Mouse (Mus musculus): ENCODE results near the gene Rap1b.
A peak's percentile ranks its signal among the peaks of the same experiment; 100 is the strongest.
"Not testable (repeated sequence)": the region's sequence is repeated elsewhere in the genome, so short reads cannot be mapped to it uniquely, and the experiment has no call there.

Rap1b gene

GRCm38 (mm10) chr10:117845597-117846259 lies at the start of gene Rap1b:
Gene Rap1b, minus strand, starts transcription at chr10:117846035.
- peak; percentile 90 for DNase-seq (ENCODE audit: extremely low read depth, insufficient read length, low spot score)

- no peak for DNase-seq (ENCODE audit: extremely low read depth, insufficient read length, low spot score)
Measured at GRCm38 (mm10) chr10:117895186-117895585, 49.4 kb upstream of the Rap1b start.

GRCm38 (mm10) chr10:117894114-117895035 lies 48.5 kb upstream of the Rap1b start:
- DNase-seq (ENCODE audit: extremely low read depth, insufficient read length, low spot score) = no peak

DNA sequence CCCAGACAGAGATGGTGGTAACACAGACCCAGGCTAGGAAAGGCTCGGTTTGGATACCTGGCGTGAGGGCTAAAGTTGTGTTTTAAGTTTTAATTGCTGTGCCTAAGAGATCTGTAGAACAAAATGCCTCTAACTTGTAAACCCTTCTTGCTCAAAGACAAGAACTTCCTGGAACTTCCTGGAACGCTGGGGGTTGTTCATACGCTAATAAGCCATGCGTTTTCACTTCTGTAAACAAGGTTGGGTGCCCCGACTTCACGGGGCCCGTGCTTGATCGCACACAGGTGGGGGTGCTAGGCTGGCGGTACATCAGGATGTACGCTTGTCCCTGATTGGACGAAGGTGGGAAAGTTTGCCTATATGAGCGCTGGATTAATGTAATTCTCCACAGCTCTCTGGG lies 47.3 kb upstream of the Rap1b start:
- DNase-seq (ENCODE audit: extremely low read depth, insufficient read length, low spot score) = not testable (repeated sequence)

DNA sequence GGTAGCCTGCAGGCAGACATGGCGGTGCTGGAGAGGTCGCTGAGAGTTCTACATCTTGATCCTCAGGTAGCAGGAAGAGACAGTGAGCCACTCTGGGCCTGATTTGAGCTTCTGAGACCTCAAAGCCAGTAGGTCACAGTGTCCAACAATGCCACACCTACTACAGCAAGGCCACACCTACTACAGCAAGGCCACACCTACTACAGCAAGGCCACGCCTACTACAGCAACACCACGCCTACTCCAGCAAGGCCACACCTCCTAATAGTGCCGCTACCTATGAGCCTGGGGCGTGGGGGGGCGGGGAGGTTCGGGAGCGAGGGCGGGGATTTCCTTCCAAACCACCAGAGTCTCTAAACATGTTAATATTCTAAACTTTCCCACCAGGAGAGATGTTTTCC lies 45.5 kb upstream of the Rap1b start:
- no peak for DNase-seq (ENCODE audit: extremely low read depth, insufficient read length, low spot score)

GRCm38 (mm10) chr10:117888822-117889221 lies 43.0 kb upstream of the Rap1b start:
- no peak for DNase-seq (ENCODE audit: extremely low read depth, insufficient read length, low spot score)

DNA sequence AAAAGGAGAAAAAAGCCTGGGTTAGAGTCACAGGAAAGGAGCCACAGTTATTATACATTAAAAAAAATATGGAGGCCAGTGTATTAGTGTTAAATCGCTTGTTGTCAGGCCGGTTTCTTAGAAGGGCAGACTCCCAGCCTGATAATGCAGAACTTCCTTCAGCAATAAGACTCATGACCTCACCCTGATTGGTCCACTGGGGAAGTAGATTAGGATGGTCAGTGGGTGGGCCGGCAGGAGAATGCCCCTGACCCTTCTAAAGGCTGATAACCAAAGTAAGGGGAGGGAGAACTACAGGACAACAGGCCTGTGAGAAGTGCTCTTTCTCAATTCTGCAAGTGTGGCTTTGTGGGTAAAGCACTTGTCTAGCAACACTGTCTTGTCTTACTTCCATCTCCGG lies 39.5 kb upstream of the Rap1b start:
- no peak for DNase-seq (ENCODE audit: extremely low read depth, insufficient read length, low spot score)

- no peak for DNase-seq (ENCODE audit: extremely low read depth, insufficient read length, low spot score)
Measured at GRCm38 (mm10) chr10:117884760-117885159, 38.9 kb upstream of the Rap1b start.

GRCm38 (mm10) chr10:117883438-117883837 lies 37.6 kb upstream of the Rap1b start:
- no peak for DNase-seq (ENCODE audit: extremely low read depth, insufficient read length, low spot score)

DNA sequence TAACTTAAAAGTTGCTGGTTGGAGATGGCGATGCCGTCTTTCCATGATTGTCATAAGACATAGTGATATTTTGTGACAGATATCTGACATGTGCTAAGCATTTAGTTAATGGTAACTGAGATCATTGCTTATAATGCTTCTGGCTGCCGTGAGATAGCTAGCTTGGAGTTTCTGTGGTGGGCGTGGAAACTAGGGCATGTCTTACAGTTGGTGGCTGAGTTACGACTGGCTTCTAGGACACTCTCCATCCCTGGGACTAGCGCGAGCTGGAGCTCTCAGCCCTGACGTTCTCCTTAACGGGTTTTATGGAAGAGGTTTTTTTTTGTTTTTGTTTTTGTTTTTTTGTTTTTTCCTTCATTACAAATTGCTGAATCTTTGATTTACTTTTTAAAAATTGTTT lies 32.8 kb upstream of the Rap1b start:
- no peak for DNase-seq (ENCODE audit: extremely low read depth, insufficient read length, low spot score)

- no peak for DNase-seq (ENCODE audit: extremely low read depth, insufficient read length, low spot score)
Measured at GRCm38 (mm10) chr10:117876801-117877200, 31.0 kb upstream of the Rap1b start.

GRCm38 (mm10) chr10:117876400-117876799 lies 30.6 kb upstream of the Rap1b start:
- no peak for DNase-seq (ENCODE audit: extremely low read depth, insufficient read length, low spot score)

- DNase-seq (ENCODE audit: extremely low read depth, insufficient read length, low spot score) = no peak
Measured at GRCm38 (mm10) chr10:117874936-117875335, 29.1 kb upstream of the Rap1b start.

GRCm38 (mm10) chr10:117873952-117874351 lies 28.1 kb upstream of the Rap1b start:
- DNase-seq (ENCODE audit: extremely low read depth, insufficient read length, low spot score) = no peak

- no peak for DNase-seq (ENCODE audit: extremely low read depth, insufficient read length, low spot score)
Measured at GRCm38 (mm10) chr10:117872468-117872867, 26.6 kb upstream of the Rap1b start.

DNA sequence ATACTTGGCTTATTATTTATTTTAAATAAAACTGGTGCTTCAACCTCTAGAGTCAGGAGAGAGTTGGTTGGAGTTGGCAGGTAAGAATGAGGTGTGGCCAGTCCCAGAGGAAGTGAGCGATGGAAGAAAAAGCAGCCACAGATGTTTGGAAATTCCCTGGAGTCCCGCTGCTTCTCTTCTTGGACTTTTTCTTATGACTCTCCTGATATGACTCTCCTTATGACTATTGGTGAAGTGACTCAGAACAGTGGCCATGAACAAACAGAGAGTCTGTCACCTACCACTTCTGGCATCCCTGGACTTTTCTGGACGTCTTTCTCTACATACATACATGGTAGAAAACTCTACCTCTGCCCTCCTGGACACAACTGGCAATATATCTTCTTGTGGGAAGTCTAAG lies 21.5 kb upstream of the Rap1b start:
- peak; percentile 30 for DNase-seq (ENCODE audit: extremely low read depth, insufficient read length, low spot score)

GRCm38 (mm10) chr10:117866641-117867040 lies 20.8 kb upstream of the Rap1b start:
- DNase-seq (ENCODE audit: extremely low read depth, insufficient read length, low spot score) = no peak

DNA sequence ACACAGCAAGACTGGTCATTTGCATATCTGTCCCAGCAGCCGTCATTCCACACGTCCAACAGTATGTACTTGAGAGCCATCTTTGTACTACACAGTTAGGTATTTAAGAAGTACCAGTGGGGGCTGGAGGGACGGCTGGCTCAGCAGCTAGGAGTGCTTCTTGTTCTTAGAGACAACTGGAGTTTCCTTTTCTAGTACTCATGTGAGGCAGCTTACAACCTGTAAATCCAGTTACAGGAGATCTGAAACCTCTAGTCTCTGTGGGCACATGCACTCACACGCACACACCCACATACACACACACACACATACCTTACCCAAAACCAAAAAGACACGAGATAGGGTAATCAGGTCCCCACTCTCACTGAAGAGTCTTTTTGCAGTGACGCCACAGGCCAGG lies 18.9 kb upstream of the Rap1b start:
- DNase-seq (ENCODE audit: extremely low read depth, insufficient read length, low spot score) = no peak

GRCm38 (mm10) chr10:117864251-117864650 lies 18.4 kb upstream of the Rap1b start:
- DNase-seq (ENCODE audit: extremely low read depth, insufficient read length, low spot score) = no peak

- no peak for DNase-seq (ENCODE audit: extremely low read depth, insufficient read length, low spot score)
Measured at GRCm38 (mm10) chr10:117862014-117862580, 16.3 kb upstream of the Rap1b start.

DNA sequence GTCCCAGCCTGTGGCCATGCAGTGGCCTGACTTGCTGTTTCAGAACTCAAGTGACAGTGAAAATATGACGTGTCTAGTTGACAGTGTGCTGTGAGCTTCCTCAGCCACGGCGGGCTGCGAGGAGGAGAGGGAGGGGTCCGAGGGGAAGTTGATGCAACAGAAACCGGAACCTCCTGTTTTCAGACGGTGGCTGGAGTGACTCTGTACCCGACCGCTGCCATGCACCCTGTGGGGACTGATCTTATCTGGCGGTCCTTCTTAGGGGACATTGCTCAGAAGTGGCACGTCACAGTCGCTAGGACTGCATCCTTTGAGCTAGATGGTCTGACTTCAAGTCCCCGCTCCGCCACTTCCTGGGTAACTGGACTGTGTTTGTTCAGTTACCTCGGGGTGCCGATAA lies 15.1 kb upstream of the Rap1b start:
- no peak for DNase-seq (ENCODE audit: extremely low read depth, insufficient read length, low spot score)

GRCm38 (mm10) chr10:117860361-117860760 lies 14.5 kb upstream of the Rap1b start:
- DNase-seq (ENCODE audit: extremely low read depth, insufficient read length, low spot score) = no peak
